Comparison of ENCODE assay signal across 14 mouse cellular contexts in the genomic region with DNA sequence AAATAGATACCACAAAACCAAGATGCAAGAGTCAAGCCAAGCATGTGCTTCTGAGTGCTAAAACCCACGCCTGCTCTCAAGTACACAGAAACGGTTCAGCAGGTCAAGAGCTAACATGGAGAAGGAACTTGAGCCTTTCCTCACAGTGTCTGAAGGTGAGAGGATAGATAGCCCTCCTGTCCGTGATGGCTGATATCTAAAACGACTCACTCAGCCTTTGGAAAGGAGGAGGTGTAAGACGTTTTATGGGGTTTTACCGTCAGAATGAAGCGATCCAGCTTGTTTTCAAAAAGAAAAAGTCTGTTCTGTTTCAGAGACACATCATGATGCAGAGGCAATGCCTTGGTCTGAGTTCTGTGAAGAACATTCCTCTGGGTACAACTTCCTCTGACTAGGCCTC.
"Had no signal": no experiment of that assay in that cellular context is flagged by ENCODE, and none has a peak within 500 bp of the region (broad histone marks: within the 10 kb centered on the region; RNA-seq: fewer than 3 reads in every experiment).

No protein-coding gene starts in this region.

- DNase-seq: midbrain, embryonic 14.5 days; right cerebral cortex, postnatal 14 days; thymus, adult 2 months; thymus, postnatal 25 days; thymus, postnatal 4 days had no signal

- H3K9ac ChIP-seq: limb, embryonic 15.5 days; liver, embryonic 12.5 days; liver, embryonic 14.5 days; midbrain, embryonic 12.5 days; neural tube, embryonic 12.5 days; stomach, embryonic 15.5 days had no signal

- ATAC-seq: liver, embryonic 12.5 days had no signal

- H3K36me3 ChIP-seq: limb, embryonic 15.5 days; liver, embryonic 12.5 days; midbrain, embryonic 12.5 days; neural tube, embryonic 12.5 days; stomach, embryonic 15.5 days had no signal

- H3K4me2 ChIP-seq: limb, embryonic 15.5 days; liver, embryonic 12.5 days; midbrain, embryonic 12.5 days; neural tube, embryonic 12.5 days; stomach, embryonic 15.5 days had no signal

- H3K4me3 ChIP-seq: limb, embryonic 15.5 days; liver, embryonic 12.5 days; megakaryocyte, embryonic 14.5 days; midbrain, embryonic 12.5 days; neural tube, embryonic 12.5 days; stomach, embryonic 15.5 days had no signal

- H3K27me3 ChIP-seq: limb, embryonic 15.5 days; liver, embryonic 12.5 days; midbrain, embryonic 12.5 days; neural tube, embryonic 12.5 days; stomach, embryonic 15.5 days had no signal

- H3K9me3 ChIP-seq: limb, embryonic 15.5 days; liver, embryonic 12.5 days; midbrain, embryonic 12.5 days; neural tube, embryonic 12.5 days; stomach, embryonic 15.5 days had no signal

- H3K27ac ChIP-seq: limb, embryonic 15.5 days; liver, embryonic 12.5 days; liver, embryonic 14.5 days; macrophage; midbrain, embryonic 12.5 days; neural tube, embryonic 12.5 days; stomach, embryonic 15.5 days; stomach, postnatal 0 days had no signal
